Mouse (Mus musculus): ENCODE results near the gene Samd4b. TPM values are rescaled to one million over a fixed set of nuclear protein-coding genes. Genes with fewer than 3 reads are reported as not detected.

The Samd4b gene
- polyA plus RNA-seq, 1 experiment from 2014 or later, result 33.6 TPM

GRCm38 (mm10) chr7:28482854-28483253, 115.1 kb downstream of the Samd4b start:
- Histone ChIP-seq H3K4me3 (replicated peaks) (no peak overlapping the region), H3K4me2 (no peak overlapping the region), H3K27ac (no peak overlapping the region), H3K9me3 (replicated peaks) (no peaks in the 10 kb centered on the region), H3K27me3 (peaks cover 12% of the 10 kb centered on the region), H3K9ac (no peak overlapping the region), H3K36me3 (no peaks in the 10 kb centered on the region), H3K4me1 (peaks cover 12% of the 10 kb centered on the region)
- ATAC-seq (replicated peaks; ENCODE audit: low FRiP score), result no peak
- WGBS, result 81% methylated on average over 11 of the region's 11 CpGs

GRCm38 (mm10) chr7:28478854-28479253, 119.1 kb downstream of the Samd4b start:
- Histone ChIP-seq H3K27ac (no peak overlapping the region), H3K9ac (no peak overlapping the region), H3K4me2 (peak overlapping the region; percentile 32; the same call in 1 of the 2 replicates), H3K27me3 (no peaks in the 10 kb centered on the region), H3K4me1 (peaks cover 7% of the 10 kb centered on the region), H3K36me3 (no peaks in the 10 kb centered on the region), H3K4me3 (replicated peaks) (no peak overlapping the region), H3K9me3 (replicated peaks) (no peaks in the 10 kb centered on the region)
- WGBS, result 4% methylated on average over 8 of the region's 8 CpGs
- ATAC-seq (replicated peaks; ENCODE audit: low FRiP score), result peak; percentile 62

DNA sequence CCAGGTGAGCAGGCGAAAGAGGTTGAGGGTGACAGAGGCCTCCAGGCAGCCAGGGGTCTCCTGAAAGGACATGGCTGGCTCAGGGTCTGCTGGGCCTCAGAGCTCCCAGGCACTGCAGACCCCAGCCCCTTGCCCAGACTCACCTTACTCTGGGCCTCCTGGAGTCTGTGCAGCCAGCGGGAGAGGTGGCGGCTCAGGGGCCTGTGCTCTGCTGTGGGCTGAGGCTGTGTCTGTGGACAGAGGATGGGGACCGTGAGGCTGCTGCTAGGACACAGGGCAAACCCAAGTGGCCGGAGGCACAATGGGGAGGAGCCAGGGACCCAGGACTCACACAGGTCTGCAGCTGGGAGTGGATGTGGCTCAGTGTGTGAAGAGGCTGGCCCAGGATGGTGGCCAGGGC, 120.6 kb downstream of the Samd4b start:
- 89% methylated on average over 5 of the region's 5 CpGs for WGBS
- H3K4me1 ChIP-seq, result peaks cover 7% of the 10 kb centered on the region
- H3K4me2 ChIP-seq, result no peak overlapping the region
- no peak overlapping the region for H3K27ac ChIP-seq
- H3K36me3 ChIP-seq, result no peaks in the 10 kb centered on the region
- no peak overlapping the region for H3K9ac ChIP-seq
- H3K9me3 ChIP-seq (replicated peaks), result no peaks in the 10 kb centered on the region
- ATAC-seq (replicated peaks; ENCODE audit: low FRiP score), result peak; percentile 36; the same call in 1 of the 2 replicates
- no peaks in the 10 kb centered on the region for H3K27me3 ChIP-seq
- H3K4me3 ChIP-seq (replicated peaks), result no peak overlapping the region

DNA sequence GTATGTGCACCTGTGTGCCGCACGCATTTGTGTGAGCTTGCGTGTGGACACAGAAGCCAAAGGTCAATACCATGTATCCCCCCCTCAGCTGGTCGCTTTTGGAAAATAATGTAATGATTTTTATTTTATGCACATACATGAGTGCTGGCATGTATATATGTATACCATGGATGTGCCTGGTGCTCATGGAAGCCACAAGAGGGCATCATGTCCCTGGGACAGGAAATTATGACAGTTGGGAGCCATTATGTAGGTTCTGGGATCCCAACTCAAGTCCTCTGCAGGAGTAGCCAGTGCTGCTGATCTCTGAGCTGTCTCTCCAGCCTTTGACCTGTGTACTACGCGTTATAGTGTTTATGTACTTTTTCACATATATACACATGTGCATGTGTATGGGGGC, 121.8 kb downstream of the Samd4b start:
- WGBS, result 90% methylated on average over 6 of the region's 6 CpGs
- Histone ChIP-seq H3K9ac (no peak overlapping the region), H3K4me3 (replicated peaks) (no peak overlapping the region), H3K4me2 (no peak overlapping the region), H3K9me3 (replicated peaks) (no peaks in the 10 kb centered on the region), H3K27ac (no peak overlapping the region), H3K36me3 (no peaks in the 10 kb centered on the region), H3K4me1 (peaks cover 7% of the 10 kb centered on the region), H3K27me3 (no peaks in the 10 kb centered on the region)
- ATAC-seq (replicated peaks; ENCODE audit: low FRiP score), result no peak

- Histone ChIP-seq H3K9ac (peak overlapping the region; percentile 48), H3K4me3 (replicated peaks) (peak overlapping the region; percentile 54), H3K4me1 (peaks cover 31% of the 10 kb centered on the region), H3K4me2 (peak overlapping the region; percentile 83), H3K27me3 (peaks cover 11% of the 10 kb centered on the region), H3K27ac (no peak overlapping the region), H3K36me3 (peaks cover 16% of the 10 kb centered on the region), H3K9me3 (replicated peaks) (no peaks in the 10 kb centered on the region)
- ATAC-seq (replicated peaks; ENCODE audit: low FRiP score), result peak; percentile 85
- 2% methylated on average over 63 of the region's 63 CpGs for WGBS
Observed at GRCm38 (mm10) chr7:28467213-28467751, 130.7 kb downstream of the Samd4b start.

DNA sequence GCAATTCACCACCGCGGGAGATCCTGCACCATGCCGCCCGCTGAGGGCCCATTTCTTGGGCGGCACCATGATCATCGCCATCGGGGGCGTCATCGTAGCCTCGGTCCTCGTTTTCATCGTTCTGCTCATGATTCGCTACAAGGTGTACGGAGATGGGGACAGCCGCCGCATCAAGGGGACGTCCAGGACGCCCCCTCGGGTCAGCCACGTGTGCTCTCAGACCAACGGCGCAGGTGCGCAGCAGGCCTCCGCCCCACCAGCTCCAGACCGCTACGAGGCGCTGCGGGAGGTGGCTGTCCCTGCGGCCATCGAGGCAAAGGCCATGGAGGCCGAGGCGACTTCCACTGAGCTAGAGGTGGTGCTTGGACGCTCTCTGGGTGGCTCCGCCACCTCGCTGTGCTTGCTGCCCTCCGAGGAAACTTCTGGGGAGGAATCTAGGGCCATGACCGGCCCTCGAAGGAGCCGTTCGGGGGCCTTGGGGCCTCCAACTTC, 131.2 kb downstream of the Samd4b start:
- 14% methylated on average over 40 of the region's 40 CpGs for WGBS
- H3K4me1 ChIP-seq, result peaks cover 31% of the 10 kb centered on the region
- no peak overlapping the region for H3K27ac ChIP-seq
- H3K36me3 ChIP-seq, result peaks cover 21% of the 10 kb centered on the region
- peak overlapping the region; percentile 83 for H3K4me2 ChIP-seq
- peak; percentile 24 for ATAC-seq (replicated peaks; ENCODE audit: low FRiP score)
- H3K27me3 ChIP-seq, result peaks cover 11% of the 10 kb centered on the region
- H3K9ac ChIP-seq, result peak overlapping the region; percentile 48
- H3K9me3 ChIP-seq (replicated peaks), result no peaks in the 10 kb centered on the region
- peak overlapping the region; percentile 54 for H3K4me3 ChIP-seq (replicated peaks)

DNA sequence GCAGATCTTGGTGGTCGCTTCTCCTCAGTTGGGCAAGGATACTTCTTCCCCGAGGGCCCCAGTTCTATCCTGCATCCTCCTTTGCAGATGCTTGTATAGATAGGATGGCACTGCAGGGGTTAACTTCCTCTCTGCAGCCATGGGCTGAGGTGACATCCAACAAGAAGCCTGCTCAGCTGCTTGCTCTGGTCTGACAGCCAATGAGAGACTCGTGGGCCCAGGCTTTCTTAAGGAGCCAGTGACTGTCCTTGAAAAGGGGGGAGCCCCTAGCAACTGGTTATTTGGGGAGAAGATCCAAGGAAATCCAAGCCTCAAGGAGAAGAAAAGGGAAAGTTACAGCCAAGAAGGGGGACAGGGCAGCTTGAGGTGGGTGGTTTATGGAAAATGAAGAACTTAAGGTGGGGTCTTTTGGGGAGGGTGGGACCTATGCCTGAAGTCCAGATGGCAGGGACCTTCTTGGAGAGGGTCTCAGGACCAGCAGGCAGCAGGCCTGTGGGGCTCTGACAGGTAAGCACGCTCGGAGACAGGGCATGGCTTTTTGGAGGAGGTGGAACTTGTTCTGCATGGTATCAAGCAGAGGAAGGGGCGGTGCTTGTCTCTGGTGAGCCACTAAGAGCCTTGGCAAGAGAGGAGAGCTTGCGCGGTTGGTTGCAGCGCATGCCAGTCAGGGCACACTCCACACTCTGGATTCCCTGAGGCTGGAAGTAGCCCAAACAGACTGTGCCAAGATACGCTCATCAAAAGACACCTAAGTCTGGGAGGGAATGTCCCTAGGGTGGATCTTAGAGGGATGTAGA, 133.3 kb downstream of the Samd4b start:
- no peak overlapping the region for H3K9ac ChIP-seq
- peaks cover 11% of the 10 kb centered on the region for H3K27me3 ChIP-seq
- H3K36me3 ChIP-seq, result peaks cover 41% of the 10 kb centered on the region
- no peaks in the 10 kb centered on the region for H3K9me3 ChIP-seq (replicated peaks)
- peak overlapping the region; percentile 33 for H3K4me2 ChIP-seq
- WGBS, result 61% methylated on average over 10 of the region's 10 CpGs
- H3K4me1 ChIP-seq, result peaks cover 31% of the 10 kb centered on the region
- ATAC-seq (replicated peaks; ENCODE audit: low FRiP score), result peak; percentile 35
- H3K27ac ChIP-seq, result no peak overlapping the region
- H3K4me3 ChIP-seq (replicated peaks), result peak overlapping the region; percentile 10; the same call in 1 of the 2 replicates

DNA sequence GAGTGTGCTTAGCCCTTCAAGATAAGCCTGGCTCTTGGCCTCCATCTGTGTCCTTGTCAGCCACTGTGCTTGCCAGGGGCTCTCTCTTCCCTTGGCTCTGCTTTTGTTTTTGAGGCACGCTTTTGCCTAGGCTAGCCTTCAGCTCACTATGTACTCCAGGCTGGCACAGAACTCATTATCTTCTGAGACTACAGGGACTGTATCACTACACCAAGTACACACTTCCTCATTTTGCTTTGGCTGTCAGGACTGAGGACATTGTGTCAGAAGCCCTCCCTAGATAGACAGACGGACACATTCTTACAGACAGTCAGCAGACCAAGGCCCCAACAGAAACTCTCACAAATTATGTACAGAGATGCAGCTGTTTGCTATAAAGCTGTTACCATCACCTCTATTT, 135.2 kb downstream of the Samd4b start:
- Histone ChIP-seq H3K9me3 (replicated peaks) (no peaks in the 10 kb centered on the region), H3K9ac (no peak overlapping the region), H3K36me3 (peaks cover 59% of the 10 kb centered on the region), H3K4me1 (peaks cover 29% of the 10 kb centered on the region), H3K4me2 (no peak overlapping the region), H3K27me3 (peaks cover 9% of the 10 kb centered on the region), H3K27ac (no peak overlapping the region), H3K4me3 (replicated peaks) (no peak overlapping the region)
- WGBS, result 94% methylated on average over 2 of the region's 2 CpGs
- ATAC-seq (replicated peaks; ENCODE audit: low FRiP score), result no peak

- Histone ChIP-seq H3K4me2 (no peak overlapping the region), H3K9me3 (replicated peaks) (no peaks in the 10 kb centered on the region), H3K36me3 (peaks cover 71% of the 10 kb centered on the region), H3K4me3 (replicated peaks) (no peak overlapping the region), H3K27me3 (no peaks in the 10 kb centered on the region), H3K4me1 (peaks cover 13% of the 10 kb centered on the region), H3K27ac (no peak overlapping the region), H3K9ac (no peak overlapping the region)
- WGBS, result 96% methylated on average over 4 of the region's 5 CpGs
- no peak for ATAC-seq (replicated peaks; ENCODE audit: low FRiP score)
Observed at GRCm38 (mm10) chr7:28460361-28460760, 137.6 kb downstream of the Samd4b start.

- Histone ChIP-seq H3K36me3 (peaks cover 17% of the 10 kb centered on the region; the same call in 1 of the 2 replicates), H3K9me3 (replicated peaks) (no peaks in the 10 kb centered on the region), H3K27ac (peak overlapping the region; percentile 62; the same call in 1 of the 2 replicates), H3K4me3 (replicated peaks) (peak overlapping the region; percentile 85), H3K4me2 (peak overlapping the region; percentile 98), H3K27me3 (no peaks in the 10 kb centered on the region), H3K4me1 (peaks cover 13% of the 10 kb centered on the region), H3K9ac (peak overlapping the region; percentile 82)
- WGBS, result under 1% methylated on average over 23 of the region's 24 CpGs
- ATAC-seq (replicated peaks; ENCODE audit: low FRiP score), result 0 out of 2 replicates have a peak, but pooled peaks have one; percentile 3
Observed at GRCm38 (mm10) chr7:28452361-28453005, 145.5 kb downstream of the Samd4b start.

DNA sequence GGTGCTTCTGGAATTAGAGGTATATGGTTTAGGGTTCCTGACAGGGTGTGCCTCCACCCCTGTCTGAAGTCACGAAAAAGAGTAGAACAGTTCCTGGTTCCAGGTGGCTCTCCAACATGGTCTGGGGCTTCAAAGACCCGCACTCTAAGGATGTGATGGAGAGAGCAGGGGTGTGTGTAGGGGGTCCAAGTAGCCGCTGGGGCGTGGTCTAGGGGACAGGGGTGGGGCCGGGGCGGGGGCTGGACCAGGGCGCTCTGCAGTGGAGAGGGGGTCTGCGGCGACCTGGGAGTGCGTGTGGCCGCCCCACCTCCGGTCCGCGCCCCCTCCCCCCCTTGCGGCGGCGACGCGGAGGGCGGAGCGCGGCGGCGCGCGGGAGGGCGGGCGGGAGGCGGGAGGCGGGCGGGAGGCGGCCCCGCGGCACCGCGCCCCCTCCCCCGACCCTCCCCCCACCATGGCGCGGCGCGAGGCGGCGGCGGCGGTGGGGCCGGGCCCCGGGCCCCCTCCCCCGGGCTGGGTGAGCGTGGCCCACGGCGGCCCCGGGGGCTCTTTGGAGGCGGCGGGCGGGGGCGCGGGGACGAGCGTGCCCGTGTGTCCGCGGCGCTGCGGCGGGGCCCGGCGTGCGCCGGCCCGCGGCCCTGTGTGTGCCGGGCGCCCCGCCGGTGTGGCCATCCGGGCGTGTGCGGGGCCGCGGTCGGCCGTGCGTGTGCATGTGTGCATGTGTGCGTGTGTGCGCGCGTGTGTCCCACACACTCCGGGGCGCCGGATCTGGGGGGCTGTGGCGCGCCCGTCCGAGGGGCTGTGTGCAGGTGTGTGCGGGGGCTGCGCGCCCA, 146.2 kb downstream of the Samd4b start, which contains the start of gene Lrfn1:
Gene Lrfn1, plus strand, starts transcription at position 450 of the 830 bp plus-strand sequence.
- Histone ChIP-seq H3K27ac (peak within 1 kb of the TSS; percentile 62), H3K27me3 (no peaks in the 10 kb centered on the region), H3K9ac (peak within 1 kb of the TSS; percentile 82), H3K9me3 (replicated peaks) (no peaks in the 10 kb centered on the region), H3K4me2 (peak within 1 kb of the TSS; percentile 98), H3K36me3 (peaks cover 14% of the 10 kb centered on the region; the same call in 1 of the 2 replicates), H3K4me3 (replicated peaks) (peak within 1 kb of the TSS; percentile 85), H3K4me1 (peaks cover 21% of the 10 kb centered on the region)
- peak; percentile 86 for ATAC-seq (replicated peaks; ENCODE audit: low FRiP score)
- 1% methylated on average over 42 of the region's 97 CpGs for WGBS

All from kidney, embryonic 15.5 days (tissue).